Mouse (Mus musculus) forebrain, embryonic 14.5 days (tissue): ENCODE results near the gene Gm20388. TPM values are rescaled to one million over a fixed set of nuclear protein-coding genes. Genes with fewer than 3 reads are reported as not detected.
"Not testable (repeated sequence)": the region's sequence is repeated elsewhere in the genome, so short reads cannot be mapped to it uniquely, and the experiment has no call there.

Experiments
- ATAC-seq: fragments of 200-750 bp; cut with Nextera tagmentation; 2 replicates; pipeline ENCODE4 v1.8.0; 2017; ENCODE audit warnings: mild to moderate bottlenecking, moderate library complexity
- DNase-seq: peaks from one replicate; pipeline ENCODE4 v3.0.0-alpha.2; 2015; ENCODE audit warnings: low spot score
- H3K27ac ChIP-seq: fragments of 300-500 bp; sonication (generic); 2 replicates; pipeline ENCODE4 v1.5.1; 2014; ENCODE audit warnings: low read depth, mild to moderate bottlenecking, control low read depth, low read length, moderate library complexity
- H3K27me3 ChIP-seq: fragments of 300-500 bp; sonication (generic); replicated peaks from 2 replicates; pipeline ENCODE4 v1.6.1; 2014; ENCODE audit warnings: low read length, control low read depth, mixed read lengths; ENCODE audit not compliant: control insufficient read depth, insufficient read depth
- H3K36me3 ChIP-seq: fragments of 300-500 bp; sonication (generic); 2 replicates; pipeline ENCODE4 v1.6.1; 2014; ENCODE audit warnings: low read length, control low read depth; ENCODE audit not compliant: control insufficient read depth, insufficient read depth
- H3K4me1 ChIP-seq: fragments of 300-500 bp; sonication (generic); 2 replicates; pipeline ENCODE4 v1.6.1; 2014; ENCODE audit warnings: antibody characterized with exemption, low read length, control low read depth; ENCODE audit not compliant: control insufficient read depth, insufficient read depth
- H3K4me2 ChIP-seq: fragments of 300-500 bp; sonication (generic); 2 replicates; pipeline ENCODE4 v1.6.1; 2014; ENCODE audit warnings: mild to moderate bottlenecking, control low read depth, low read length
- H3K4me3 ChIP-seq: fragments of 300-500 bp; sonication (generic); 2 replicates; pipeline ENCODE4 v1.5.1; 2014; ENCODE audit warnings: low read depth, low read length, control low read depth
- H3K9ac ChIP-seq: fragments of 300-500 bp; sonication (generic); 2 replicates; pipeline ENCODE4 v1.6.1; 2014; ENCODE audit warnings: mild to moderate bottlenecking, low read length, control low read depth, moderate library complexity
- H3K9me3 ChIP-seq: fragments of 300-500 bp; sonication (generic); replicated peaks from 2 replicates; pipeline ENCODE4 v1.6.1; 2016; ENCODE audit warnings: low read length, control low read depth, mixed read lengths; ENCODE audit not compliant: control insufficient read depth
- WGBS: fragments of 180-500 bp; shearing (Covaris S2); extraction: QIAGEN DNeasy Blood & Tissue Kit; methylation state at CpG from one replicate; pipeline ENCODE4 v1.1.7; 2014; 5-methylcytosine and 5-hydroxymethylcytosine counted together
- polyA plus RNA-seq: library from polyadenylated mRNA; unstranded; fragments of >200 nt; fragmentation: Nextera tagmentation; extraction: Ambion mirVana; gene quantifications from 2 replicates; pipeline ENCODE4 v1.2.1, GENCODE M21; 2014

Gm20388 gene
- polyA plus RNA-seq, 1 experiment from 2014 or later: 7.4 TPM

- no peak overlapping the region for H3K27ac ChIP-seq
These were observed 3512.1 kb downstream of the Gm20388 start for GRCm38 (mm10) chr8:123422781-123423159.

GRCm38 (mm10) chr8:123423441-123423840 is 3512.8 kb downstream of the Gm20388 start, which contains the start of gene Def8:
Gene Def8, plus strand, starts transcription at chr8:123423527.
- no peak within 1 kb of the TSS for H3K9ac ChIP-seq
- DNase-seq (no peak), ATAC-seq (no peak)
- peaks cover 20% of the 10 kb centered on the region; the same call in 1 of the 2 replicates for H3K9me3 ChIP-seq
- H3K4me1 ChIP-seq: no peaks in the 10 kb centered on the region
- peak within 1 kb of the TSS; percentile 12; the same call in 1 of the 2 replicates for H3K4me2 ChIP-seq
- no peak within 1 kb of the TSS for H3K4me3 ChIP-seq
- 82% methylated on average over 7 of the region's 7 CpGs for WGBS
- no peak within 1 kb of the TSS for H3K27ac ChIP-seq
- no peaks in the 10 kb centered on the region for H3K27me3 ChIP-seq
- peaks cover 50% of the 10 kb centered on the region for H3K36me3 ChIP-seq

More at GRCm38 (mm10) chr8:123422781-123423159, 3512.1 kb downstream of the Gm20388 start:
- Histone ChIP-seq H3K4me2 (no peak overlapping the region), H3K36me3 (peaks cover 56% of the 10 kb centered on the region), H3K9me3 (peaks cover 14% of the 10 kb centered on the region; the same call in 1 of the 2 replicates), H3K9ac (no peak overlapping the region), H3K4me1 (no peaks in the 10 kb centered on the region), H3K4me3 (no peak overlapping the region), H3K27me3 (no peaks in the 10 kb centered on the region)
- DNase-seq (no peak), ATAC-seq (peak; percentile 6; the same call in 1 of the 2 replicates)
- 12% methylated on average over 3 of the region's 3 CpGs for WGBS

- DNase-seq: no peak
- 98% methylated on average over 27 of the region's 27 CpGs for WGBS
- no peak for ATAC-seq
These were observed 3516.2 kb downstream of the Gm20388 start for GRCm38 (mm10) chr8:123426511-123427509.

GRCm38 (mm10) chr8:123427639-123428275 is 3517.1 kb downstream of the Gm20388 start:
- WGBS: 97% methylated on average over 24 of the region's 24 CpGs
- H3K4me3 ChIP-seq: no peak overlapping the region

More at GRCm38 (mm10) chr8:123426511-123427509, 3516.2 kb downstream of the Gm20388 start:
- peaks cover 17% of the 10 kb centered on the region for H3K36me3 ChIP-seq
- H3K9ac ChIP-seq: no peak overlapping the region
- H3K4me1 ChIP-seq: no peaks in the 10 kb centered on the region
- H3K27me3 ChIP-seq: no peaks in the 10 kb centered on the region
- peaks cover 30% of the 10 kb centered on the region for H3K9me3 ChIP-seq
- no peak overlapping the region for H3K4me2 ChIP-seq
- H3K27ac ChIP-seq: no peak overlapping the region
- no peak overlapping the region for H3K4me3 ChIP-seq

GRCm38 (mm10) chr8:123428343-123428893 is 3517.8 kb downstream of the Gm20388 start:
- H3K27me3 ChIP-seq: no peaks in the 10 kb centered on the region
- DNase-seq (no peak), ATAC-seq (no peak)
- H3K27ac ChIP-seq: no peak overlapping the region
- H3K9me3 ChIP-seq: peaks cover 36% of the 10 kb centered on the region
- no peak overlapping the region for H3K4me3 ChIP-seq
- no peaks in the 10 kb centered on the region for H3K4me1 ChIP-seq
- WGBS: 97% methylated on average over 29 of the region's 29 CpGs
- no peak overlapping the region for H3K4me2 ChIP-seq
- no peak overlapping the region for H3K9ac ChIP-seq
- 0 out of 2 replicates have a peak, but pooled peaks cover 3% of the 10 kb centered on the region for H3K36me3 ChIP-seq

More at GRCm38 (mm10) chr8:123427639-123428275, 3517.1 kb downstream of the Gm20388 start:
- peaks cover 8% of the 10 kb centered on the region; the same call in 1 of the 2 replicates for H3K36me3 ChIP-seq
- DNase-seq (no peak), ATAC-seq (no peak)
- no peak overlapping the region for H3K27ac ChIP-seq
- H3K4me2 ChIP-seq: no peak overlapping the region
- no peak overlapping the region for H3K9ac ChIP-seq
- H3K4me1 ChIP-seq: no peaks in the 10 kb centered on the region
- peaks cover 36% of the 10 kb centered on the region for H3K9me3 ChIP-seq
- no peaks in the 10 kb centered on the region for H3K27me3 ChIP-seq

GRCm38 (mm10) chr8:123428939-123429721 is 3518.5 kb downstream of the Gm20388 start:
- H3K27ac ChIP-seq: no peak overlapping the region
- peaks cover 36% of the 10 kb centered on the region for H3K9me3 ChIP-seq
- DNase-seq (no peak), ATAC-seq (no peak)
- H3K4me3 ChIP-seq: no peak overlapping the region
- no peak overlapping the region for H3K9ac ChIP-seq
- no peaks in the 10 kb centered on the region for H3K4me1 ChIP-seq
- WGBS: 95% methylated on average over 23 of the region's 23 CpGs
- no peaks in the 10 kb centered on the region for H3K27me3 ChIP-seq
- no peak overlapping the region for H3K4me2 ChIP-seq
- H3K36me3 ChIP-seq: no peaks in the 10 kb centered on the region

- not testable (repeated sequence) for H3K4me1 ChIP-seq, H3K4me3 ChIP-seq, H3K4me2 ChIP-seq, ATAC-seq, H3K9ac ChIP-seq, DNase-seq, H3K36me3 ChIP-seq, H3K27ac ChIP-seq, H3K27me3 ChIP-seq
- 97% methylated on average over 15 of the region's 15 CpGs for WGBS
- peaks cover 39% of the 10 kb centered on the region for H3K9me3 ChIP-seq
These were observed 3519.0 kb downstream of the Gm20388 start for GRCm38 (mm10) chr8:123429722-123430013.

- H3K27me3 ChIP-seq, H3K4me3 ChIP-seq, ATAC-seq, H3K4me1 ChIP-seq, H3K27ac ChIP-seq, H3K36me3 ChIP-seq, DNase-seq, H3K4me2 ChIP-seq, H3K9ac ChIP-seq: not testable (repeated sequence)
- peaks cover 39% of the 10 kb centered on the region for H3K9me3 ChIP-seq
- WGBS: 89% methylated on average over 8 of the region's 8 CpGs
These were observed 3520.3 kb downstream of the Gm20388 start for GRCm38 (mm10) chr8:123430936-123431335.
